Mouse (Mus musculus): ENCODE results near the gene Astn1. TPM values are rescaled to one million over a fixed set of nuclear protein-coding genes. Genes with fewer than 3 reads are reported as not detected.

Astn1 gene
- total and polyA plus RNA-seq, 3 experiments: not detected

DNA sequence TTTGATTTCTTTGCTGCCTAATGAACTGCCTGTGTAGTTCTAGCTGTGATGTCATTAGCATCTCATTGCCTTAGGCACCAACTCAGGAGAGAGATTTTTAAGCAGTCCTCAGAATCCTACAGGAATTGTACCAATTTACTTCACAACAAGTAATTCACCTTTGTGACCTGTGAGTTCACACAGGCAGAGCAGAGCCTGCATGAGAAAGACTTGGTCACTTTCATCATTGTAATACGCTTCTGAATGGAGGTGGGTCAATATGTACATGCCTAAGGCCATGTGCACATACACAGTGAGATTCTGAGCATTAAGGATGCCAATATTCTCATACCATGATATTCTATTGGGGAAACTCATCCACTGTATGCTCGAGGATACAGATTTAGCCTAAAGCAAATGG is 290.7 kb downstream of the Astn1 start:
- no peak overlapping the region for H3K9ac ChIP-seq (ENCODE audit: control insufficient read depth, low read depth, low read length, poor library complexity, severe bottlenecking)
- DNase-seq (ENCODE audit: low read depth, low spot score): no peak
- H3K27me3 ChIP-seq (ENCODE audit: control insufficient read depth in 1 of 2, insufficient read depth in 2 of 2, low read length in 2 of 2): no peaks in the 10 kb centered on the region
- no peaks in the 10 kb centered on the region for H3K79me2 ChIP-seq (ENCODE audit: control insufficient read depth, insufficient read depth, low read length, poor library complexity)
- H3K4me3 ChIP-seq (ENCODE audit: control insufficient read depth in 1 of 2, insufficient read depth in 1 of 2, low read depth in 2 of 2, low read length in 2 of 2): no peak overlapping the region
- no peaks in the 10 kb centered on the region for H3K4me1 ChIP-seq (ENCODE audit: control insufficient read depth in 1 of 2, insufficient read depth in 2 of 2, low read length in 2 of 2)
- H3K9me3 ChIP-seq (replicated peaks; ENCODE audit: insufficient read depth, low read length): no peaks in the 10 kb centered on the region
- H3K36me3 ChIP-seq (ENCODE audit: control insufficient read depth in 1 of 2, insufficient read depth in 2 of 2, low read length in 2 of 2): no peaks in the 10 kb centered on the region
- no peak for TF ChIP-seq UBTF (IDR thresholded peaks at IDR 0.05; ENCODE audit: borderline replicate concordance, insufficient read depth, low read depth, low read length)
- TF ChIP-seq EP300 (IDR thresholded peaks at IDR 0.05; ENCODE audit: low read depth in 1 of 2, low read length in 2 of 2): no peak
- TF ChIP-seq TCF12 (IDR thresholded peaks at IDR 0.05; ENCODE audit: low read depth, low read length): no peak
- no peak for TF ChIP-seq POLR2A (IDR thresholded peaks at IDR 0.05; ENCODE audit: control insufficient read depth in 1 of 2, insufficient read depth in 1 of 2, low read depth in 1 of 2, low read length in 2 of 2, poor library complexity in 1 of 2)
- TF ChIP-seq USF1 (IDR thresholded peaks at IDR 0.05; ENCODE audit: low read depth, low read length): no peak
- no peak for TF ChIP-seq NELFE (IDR thresholded peaks at IDR 0.05; ENCODE audit: low read depth, low read length)
- TF ChIP-seq MAZ (IDR thresholded peaks at IDR 0.05; ENCODE audit: low read depth, low read length): no peak
- no peak for TF ChIP-seq POLR2AphosphoS2 (IDR thresholded peaks at IDR 0.05; ENCODE audit: low read length)
- no peak for TF ChIP-seq MYB (IDR thresholded peaks at IDR 0.05; ENCODE audit: low read depth, low read length)
- no peak for TF ChIP-seq NRF1 (IDR thresholded peaks at IDR 0.05; ENCODE audit: insufficient read depth, low read depth, low read length, poor library complexity, severe bottlenecking)
- TF ChIP-seq BHLHE40 (IDR thresholded peaks at IDR 0.05; ENCODE audit: borderline replicate concordance, low read depth, low read length): no peak
- TF ChIP-seq ZNF384 (IDR thresholded peaks at IDR 0.05; ENCODE audit: low read depth, low read length): no peak
- no peak for TF ChIP-seq ZKSCAN1 (IDR thresholded peaks at IDR 0.05; ENCODE audit: low read depth, low read length)
- H3K27ac ChIP-seq (ENCODE audit: control insufficient read depth, low read depth, low read length): no peak overlapping the region

DNA sequence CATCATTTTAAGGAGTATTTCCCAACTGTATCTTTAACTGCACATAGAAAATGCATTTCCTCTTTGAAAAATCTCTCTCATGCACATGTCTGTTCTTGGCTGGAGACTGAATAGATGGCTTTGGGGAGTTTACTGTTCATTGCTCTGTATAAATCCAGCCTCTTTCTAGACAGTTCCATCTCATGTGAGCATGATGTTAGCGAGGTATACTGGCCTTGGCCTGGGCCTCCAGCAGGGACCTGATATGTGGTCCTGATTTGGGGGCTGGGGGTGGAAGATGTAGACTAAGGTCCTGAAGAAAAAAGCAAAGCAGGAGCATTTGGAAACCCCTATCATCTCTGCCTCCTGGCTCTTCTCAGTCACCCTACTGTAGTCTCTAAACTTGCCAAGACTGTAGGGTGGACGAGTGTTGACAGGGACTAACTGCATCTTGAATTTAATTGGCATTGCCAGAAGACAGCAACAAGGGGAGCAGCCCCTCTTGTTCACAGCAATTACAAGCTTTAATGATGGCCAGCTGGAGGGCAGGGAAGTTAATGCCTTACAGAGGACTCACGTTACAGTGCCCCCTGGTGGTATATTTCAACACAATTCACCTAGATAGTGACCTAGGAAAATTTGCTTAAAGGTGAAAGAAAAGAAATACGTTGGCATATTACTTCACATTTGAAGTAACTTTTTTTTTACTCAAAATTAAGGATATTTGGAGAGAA is 291.9 kb downstream of the Astn1 start:
- peak; percentile 62 for DNase-seq (ENCODE audit: low read depth, low spot score)
- Histone ChIP-seq H3K9me3 (replicated peaks; ENCODE audit: insufficient read depth, low read length) (no peaks in the 10 kb centered on the region), H3K4me3 (ENCODE audit: control insufficient read depth in 1 of 2, insufficient read depth in 1 of 2, low read depth in 2 of 2, low read length in 2 of 2) (no peak overlapping the region), H3K36me3 (ENCODE audit: control insufficient read depth in 1 of 2, insufficient read depth in 2 of 2, low read length in 2 of 2) (no peaks in the 10 kb centered on the region), H3K9ac (ENCODE audit: control insufficient read depth, low read depth, low read length, poor library complexity, severe bottlenecking) (no peak overlapping the region), H3K27ac (ENCODE audit: control insufficient read depth, low read depth, low read length) (no peak overlapping the region), H3K27me3 (ENCODE audit: control insufficient read depth in 1 of 2, insufficient read depth in 2 of 2, low read length in 2 of 2) (no peaks in the 10 kb centered on the region), H3K79me2 (ENCODE audit: control insufficient read depth, insufficient read depth, low read length, poor library complexity) (no peaks in the 10 kb centered on the region), H3K4me1 (ENCODE audit: control insufficient read depth in 1 of 2, insufficient read depth in 2 of 2, low read length in 2 of 2) (no peaks in the 10 kb centered on the region)
- no peak for TF ChIP-seq TCF12 (IDR thresholded peaks at IDR 0.05; ENCODE audit: low read depth, low read length)
- peak; percentile 74 for TF ChIP-seq SMC3 (IDR thresholded peaks at IDR 0.05; ENCODE audit: low read depth, low read length)
- TF ChIP-seq TAL1 (IDR thresholded peaks at IDR 0.05; ENCODE audit: low read length): no peak
- peak; percentile 19; the same call in 1 of the 2 replicates for TF ChIP-seq RAD21 (IDR thresholded peaks at IDR 0.05; ENCODE audit: low read depth, low read length)
- TF ChIP-seq USF2 (IDR thresholded peaks at IDR 0.05; ENCODE audit: borderline replicate concordance in 1 of 2, insufficient read depth in 1 of 2, low read depth in 1 of 2, low read length in 2 of 2): no peak
- TF ChIP-seq ZC3H11A (IDR thresholded peaks at IDR 0.05; ENCODE audit: low read depth, low read length): peak; percentile 48
- peak; percentile 25 to 61 (median 36); a peak in 5 of 6 replicates for TF ChIP-seq CTCF (IDR thresholded peaks at IDR 0.05 in 2 of 3, conservative IDR thresholded peaks at IDR 0.05 in 1 of 3; ENCODE audit: control insufficient read depth in 1 of 3, insufficient read depth in 1 of 3, low read depth in 2 of 3, low read length in 3 of 3, poor library complexity in 1 of 3, severe bottlenecking in 1 of 3)
- no peak for TF ChIP-seq MAZ (IDR thresholded peaks at IDR 0.05; ENCODE audit: low read depth, low read length)
- no peak for TF ChIP-seq MYC (IDR thresholded peaks at IDR 0.05; ENCODE audit: low read depth, low read length)
- TF ChIP-seq UBTF (IDR thresholded peaks at IDR 0.05; ENCODE audit: borderline replicate concordance, insufficient read depth, low read depth, low read length): no peak
- no peak for TF ChIP-seq TBP (IDR thresholded peaks at IDR 0.05; ENCODE audit: low read depth, low read length)
- TF ChIP-seq RCOR1 (IDR thresholded peaks at IDR 0.05; ENCODE audit: low read depth, low read length): no peak

Data from MEL (cell line).